Mouse (Mus musculus) embryo, embryonic 11.5 days (tissue): ENCODE results near the gene Fry.

ENCODE experiments used
- DNase-seq: peaks from one replicate; pipeline ENCODE4 v3.0.0-alpha.2; 2012; ENCODE audit warnings: low read depth, low spot score

Gene Fry

GRCm38 (mm10) chr5:150171562-150171961 lies 53.1 kb downstream of the Fry start:
- DNase-seq = no peak

GRCm38 (mm10) chr5:150173869-150174268 lies 55.4 kb downstream of the Fry start:
- DNase-seq = no peak

GRCm38 (mm10) chr5:150174950-150175349 lies 56.5 kb downstream of the Fry start:
- no peak for DNase-seq

GRCm38 (mm10) chr5:150176251-150177015 lies 58.0 kb downstream of the Fry start:
- no peak for DNase-seq

- DNase-seq = no peak
Measured at GRCm38 (mm10) chr5:150177757-150178156, 59.3 kb downstream of the Fry start.

- DNase-seq = no peak
Measured at GRCm38 (mm10) chr5:150178194-150178801, 59.9 kb downstream of the Fry start.

GRCm38 (mm10) chr5:150180985-150181607 lies 62.7 kb downstream of the Fry start:
- no peak for DNase-seq

- no peak for DNase-seq
Measured at GRCm38 (mm10) chr5:150184959-150185358, 66.5 kb downstream of the Fry start.

GRCm38 (mm10) chr5:150186121-150186520 lies 67.7 kb downstream of the Fry start:
- no peak for DNase-seq

GRCm38 (mm10) chr5:150186676-150187075 lies 68.2 kb downstream of the Fry start:
- DNase-seq = no peak

GRCm38 (mm10) chr5:150188031-150188430 lies 69.6 kb downstream of the Fry start:
- no peak for DNase-seq

GRCm38 (mm10) chr5:150190454-150191358 lies 72.3 kb downstream of the Fry start:
- no peak for DNase-seq

- peak; percentile 54 for DNase-seq
Measured at GRCm38 (mm10) chr5:150195514-150196210, 77.2 kb downstream of the Fry start.

GRCm38 (mm10) chr5:150196211-150196585 lies 77.8 kb downstream of the Fry start:
- DNase-seq = no peak

GRCm38 (mm10) chr5:150196881-150197311 lies 78.5 kb downstream of the Fry start:
- peak; percentile 3 for DNase-seq

- DNase-seq = no peak
Measured at GRCm38 (mm10) chr5:150206749-150207148, 88.3 kb downstream of the Fry start.

- DNase-seq = no peak
Measured at GRCm38 (mm10) chr5:150207596-150207995, 89.2 kb downstream of the Fry start.

GRCm38 (mm10) chr5:150208009-150208408 lies 89.6 kb downstream of the Fry start:
- no peak for DNase-seq

- no peak for DNase-seq
Measured at GRCm38 (mm10) chr5:150214081-150214480, 95.6 kb downstream of the Fry start.

- no peak for DNase-seq
Measured at GRCm38 (mm10) chr5:150216066-150216465, 97.6 kb downstream of the Fry start.

GRCm38 (mm10) chr5:150219457-150219856 lies 101.0 kb downstream of the Fry start:
- DNase-seq = no peak
